Mouse (Mus musculus): ENCODE data around the gene Efna4.

Efna4 gene

GRCm38 (mm10) chr3:89364631-89365030 is 26.8 kb upstream of the Efna4 start:
- no peak for DNase-seq (ENCODE audit: inconsistent age in 2 of 2, low spot score in 1 of 2)

- peak in 1 of 2 experiments; percentile 5 for DNase-seq (ENCODE audit: inconsistent age in 2 of 2, low spot score in 1 of 2)
Measured at GRCm38 (mm10) chr3:89361675-89362074, 23.8 kb upstream of the Efna4 start, which contains the start of gene Dcst2. Gene Dcst2, plus strand, starts transcription at chr3:89361975.

- no peak for DNase-seq (ENCODE audit: inconsistent age in 2 of 2, low spot score in 1 of 2)
Measured at GRCm38 (mm10) chr3:89360237-89360636, 22.4 kb upstream of the Efna4 start.

GRCm38 (mm10) chr3:89359630-89360029 is 21.8 kb upstream of the Efna4 start:
- DNase-seq (ENCODE audit: inconsistent age in 2 of 2, low spot score in 1 of 2), result peak in 1 of 2 experiments; percentile 36

GRCm38 (mm10) chr3:89356029-89356428 is 18.2 kb upstream of the Efna4 start:
- peak in 1 of 2 experiments; percentile 7 for DNase-seq (ENCODE audit: inconsistent age in 2 of 2, low spot score in 1 of 2)

- no peak for DNase-seq (ENCODE audit: inconsistent age in 2 of 2, low spot score in 1 of 2)
Measured at GRCm38 (mm10) chr3:89355512-89355902, 17.7 kb upstream of the Efna4 start.

GRCm38 (mm10) chr3:89354816-89355511 is 17.1 kb upstream of the Efna4 start:
- DNase-seq (ENCODE audit: inconsistent age in 2 of 2, low spot score in 1 of 2), result peak; percentile 89 to 96

GRCm38 (mm10) chr3:89351271-89351670 is 13.4 kb upstream of the Efna4 start:
- no peak for DNase-seq (ENCODE audit: inconsistent age in 2 of 2, low spot score in 1 of 2)

GRCm38 (mm10) chr3:89349869-89350501 is 12.2 kb upstream of the Efna4 start, which contains the start of gene Adam15:
Gene Adam15, minus strand, starts transcription at chr3:89349996.
- DNase-seq (ENCODE audit: inconsistent age in 2 of 2, low spot score in 1 of 2), result peak; percentile 94 to 98

- peak; percentile 69 to 85 for DNase-seq (ENCODE audit: inconsistent age in 2 of 2, low spot score in 1 of 2)
Measured at GRCm38 (mm10) chr3:89348911-89349868, 11.4 kb upstream of the Efna4 start.

- DNase-seq (ENCODE audit: inconsistent age in 2 of 2, low spot score in 1 of 2), result no peak
Measured at GRCm38 (mm10) chr3:89347916-89348315, 10.1 kb upstream of the Efna4 start.

- peak in 1 of 2 experiments; percentile 16 for DNase-seq (ENCODE audit: inconsistent age in 2 of 2, low spot score in 1 of 2)
Measured at GRCm38 (mm10) chr3:89346815-89347540, 9.2 kb upstream of the Efna4 start.

GRCm38 (mm10) chr3:89343279-89343678 is 5.5 kb upstream of the Efna4 start:
- peak in 1 of 2 experiments; percentile 4 for DNase-seq (ENCODE audit: inconsistent age in 2 of 2, low spot score in 1 of 2)

GRCm38 (mm10) chr3:89341794-89342193 is 4.0 kb upstream of the Efna4 start:
- DNase-seq (ENCODE audit: inconsistent age in 2 of 2, low spot score in 1 of 2), result no peak

GRCm38 (mm10) chr3:89340465-89340864 is 2.6 kb upstream of the Efna4 start:
- DNase-seq (ENCODE audit: inconsistent age in 2 of 2, low spot score in 1 of 2), result peak; percentile 78 to 92

- peak; percentile 69 to 87 for DNase-seq (ENCODE audit: inconsistent age in 2 of 2, low spot score in 1 of 2)
Measured at GRCm38 (mm10) chr3:89339416-89339815, 1.6 kb upstream of the Efna4 start.

GRCm38 (mm10) chr3:89337062-89337720 is 637 bp downstream of the Efna4 start:
- no peak for DNase-seq (ENCODE audit: inconsistent age in 2 of 2, low spot score in 1 of 2)

- no peak for DNase-seq (ENCODE audit: inconsistent age in 2 of 2, low spot score in 1 of 2)
Measured at GRCm38 (mm10) chr3:89336529-89336928, 1.3 kb downstream of the Efna4 start.

- DNase-seq (ENCODE audit: inconsistent age in 2 of 2, low spot score in 1 of 2), result no peak
Measured at GRCm38 (mm10) chr3:89333053-89333452, 4.8 kb downstream of the Efna4 start.

GRCm38 (mm10) chr3:89332476-89332875 is 5.4 kb downstream of the Efna4 start:
- no peak for DNase-seq (ENCODE audit: inconsistent age in 2 of 2, low spot score in 1 of 2)
